Mouse (Mus musculus) frontal cortex, postnatal 36 days (tissue): ENCODE measurements around the gene Aff2.

ENCODE experiments used
- DNase-seq, 2 experiments: peaks; one replicate each; pipeline ENCODE4 v3.0.0; 2022; ENCODE audit warnings: low spot score in 2 of 2

The Aff2 gene

DNA sequence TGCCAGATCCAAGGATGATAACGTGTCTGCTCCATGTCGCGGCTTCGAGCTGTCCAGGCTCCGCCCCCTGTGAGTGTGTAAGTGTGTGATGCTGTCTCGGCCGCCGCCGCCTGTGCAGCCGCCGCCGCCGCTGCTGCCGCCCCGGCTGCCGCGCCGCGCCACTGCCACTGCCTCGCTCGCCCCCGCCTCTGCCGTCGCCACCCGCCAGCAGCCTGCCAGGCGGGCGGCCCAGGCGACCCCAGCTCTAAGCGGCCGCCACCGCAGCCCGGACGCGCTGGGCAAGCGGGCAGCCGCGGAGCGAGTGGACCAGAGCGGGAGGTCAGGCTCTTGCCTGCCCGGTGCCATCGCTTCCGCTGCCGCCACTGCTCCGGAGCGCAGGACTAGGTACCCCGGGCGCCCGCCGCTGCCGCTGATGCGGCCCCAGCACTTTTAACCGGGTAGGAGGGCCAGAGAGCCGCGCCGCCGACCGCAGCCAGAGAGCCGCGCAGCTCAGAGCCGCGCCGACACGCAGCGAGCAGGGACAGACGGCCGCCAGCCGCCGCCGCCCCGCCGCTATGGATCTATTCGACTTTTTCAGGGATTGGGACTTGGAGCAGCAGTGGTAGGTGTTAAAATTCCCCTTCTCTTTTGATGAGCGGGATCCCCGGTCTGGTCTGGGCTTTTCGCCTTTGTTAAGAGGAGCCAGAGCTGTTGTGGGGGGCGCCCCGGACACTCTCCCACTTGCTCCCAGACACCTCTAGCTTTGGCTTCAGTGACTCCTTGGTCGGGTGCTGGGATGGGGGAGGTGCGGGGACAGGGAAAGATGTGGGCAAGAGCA, at the start of gene Aff2:
TSS of gene Aff2 (plus strand) at position 57 of the 817 bp plus-strand sequence.
- DNase-seq = peak; percentile 44 to 49

DNA sequence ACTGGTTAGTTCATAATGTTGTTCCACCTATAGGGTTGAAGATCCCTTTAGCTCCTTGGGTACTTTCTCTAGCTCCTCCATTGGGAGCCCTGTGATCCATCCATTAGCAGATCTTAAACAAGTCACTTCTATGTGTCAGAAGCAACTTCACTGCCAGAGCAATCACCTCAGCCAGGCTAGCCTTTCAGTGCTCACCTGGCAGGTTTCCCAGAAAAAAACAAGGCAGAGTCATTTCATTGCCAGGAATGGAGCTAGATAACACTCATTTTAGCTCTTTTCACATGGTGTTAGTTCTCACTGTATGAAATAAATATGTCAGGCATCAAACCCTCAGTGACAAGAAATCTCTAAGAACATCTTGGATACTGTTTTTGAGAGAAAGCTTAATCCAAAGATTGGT, 22.8 kb upstream of the Aff2 start:
- no peak for DNase-seq

DNA sequence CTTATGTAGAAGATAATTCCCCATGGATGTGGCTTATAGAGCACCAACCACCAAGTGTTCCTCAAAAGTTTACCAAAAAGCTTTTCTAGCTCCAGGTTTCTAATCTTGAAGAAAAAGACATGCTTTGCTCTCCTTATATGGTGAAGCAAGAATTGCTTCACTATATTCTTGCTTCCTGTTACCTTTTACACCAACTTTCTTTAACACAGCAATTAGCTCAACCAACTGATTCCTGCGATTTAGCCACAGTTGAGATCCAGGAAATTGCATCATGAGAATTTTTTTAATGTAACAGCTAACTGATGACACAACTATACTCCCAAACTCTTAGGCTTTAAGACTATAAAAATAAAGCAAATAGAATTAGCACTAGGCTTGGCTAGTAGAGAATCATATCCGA, 4.5 kb upstream of the Aff2 start:
- DNase-seq = no peak

DNA sequence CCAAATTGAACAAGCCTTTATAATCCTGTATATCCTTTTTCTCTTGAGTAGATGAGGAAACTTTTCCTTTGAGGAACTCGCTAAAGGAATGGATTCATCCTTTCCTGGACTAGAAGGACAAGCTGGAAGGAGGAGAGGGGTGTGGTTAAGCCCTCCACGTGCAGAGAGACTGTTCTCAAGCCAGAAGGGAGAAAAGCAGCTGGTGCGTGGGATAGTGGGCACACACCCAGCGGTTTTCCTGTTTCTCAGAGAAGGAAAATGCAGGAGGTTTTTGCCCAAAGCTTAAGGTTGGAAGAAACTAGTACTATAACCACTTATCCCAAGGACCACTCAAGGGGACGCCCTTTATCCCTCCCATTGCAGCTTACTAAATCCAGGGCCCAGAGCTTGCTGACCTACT, 734 bp upstream of the Aff2 start:
- peak; percentile 70 to 82 for DNase-seq

DNA sequence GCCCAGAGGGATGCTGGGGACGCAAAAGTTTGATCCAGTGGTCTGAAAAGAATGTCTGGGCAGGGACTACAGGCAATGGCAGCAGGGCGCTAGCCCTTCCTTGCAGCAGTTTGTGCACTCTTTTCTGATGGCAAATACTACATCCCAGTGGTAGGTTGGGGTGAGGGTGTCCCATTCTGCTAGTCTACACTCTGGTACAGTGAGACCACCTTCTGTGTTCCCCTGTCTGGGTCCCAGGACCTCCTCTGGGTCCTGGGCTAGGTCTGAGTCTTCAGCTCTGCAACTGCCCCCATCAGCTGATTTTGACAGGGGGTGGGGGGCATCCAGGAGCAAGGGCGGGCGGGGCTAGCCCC, 233 bp upstream of the Aff2 start:
- DNase-seq = peak in 1 of 2 experiments; percentile 14

DNA sequence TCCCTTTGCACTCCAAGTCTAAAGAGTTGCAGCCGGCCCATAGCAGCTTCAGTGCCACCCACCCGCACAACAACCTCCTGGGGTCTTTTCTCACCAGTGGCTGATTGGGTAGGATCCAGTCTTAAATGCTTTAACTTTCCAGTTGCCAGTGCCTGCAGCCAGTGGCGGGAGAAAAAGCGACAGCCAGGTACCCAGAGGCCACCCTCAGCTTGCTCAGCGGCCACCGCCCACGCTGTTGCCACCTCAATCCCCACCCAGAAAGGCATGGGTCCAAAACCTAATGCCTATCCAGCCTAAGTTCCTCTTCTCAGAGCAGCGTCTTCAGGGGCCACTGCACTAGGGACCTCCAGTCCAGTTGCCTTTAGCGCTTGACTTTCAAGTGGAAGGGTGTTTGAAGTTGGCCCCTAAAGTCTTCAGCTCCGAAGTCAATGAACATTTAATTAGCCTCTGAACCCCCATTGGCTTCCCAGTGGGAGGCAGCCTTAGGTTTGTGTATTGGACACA, 1.0 kb downstream of the Aff2 start:
- no peak for DNase-seq

DNA sequence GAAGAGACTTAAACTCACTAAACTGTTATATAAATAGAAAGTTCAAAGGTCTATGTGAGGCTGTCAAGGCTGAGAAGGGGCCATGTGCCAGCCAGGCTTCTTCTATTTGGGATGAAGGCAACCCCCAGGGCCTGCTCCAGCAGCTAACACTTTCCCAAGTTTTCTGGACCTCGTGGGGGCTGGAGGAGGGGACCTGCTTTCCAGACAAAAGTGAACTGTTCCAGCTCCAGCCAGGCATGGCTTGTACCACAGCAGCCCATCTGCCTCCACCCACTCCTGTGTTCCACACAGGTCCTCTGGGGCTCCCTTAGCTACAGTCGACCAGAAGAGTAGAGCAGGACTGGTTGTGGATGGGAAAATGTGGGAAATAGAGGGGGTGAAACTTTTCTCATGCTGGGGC, 4.1 kb downstream of the Aff2 start:
- no peak for DNase-seq

DNA sequence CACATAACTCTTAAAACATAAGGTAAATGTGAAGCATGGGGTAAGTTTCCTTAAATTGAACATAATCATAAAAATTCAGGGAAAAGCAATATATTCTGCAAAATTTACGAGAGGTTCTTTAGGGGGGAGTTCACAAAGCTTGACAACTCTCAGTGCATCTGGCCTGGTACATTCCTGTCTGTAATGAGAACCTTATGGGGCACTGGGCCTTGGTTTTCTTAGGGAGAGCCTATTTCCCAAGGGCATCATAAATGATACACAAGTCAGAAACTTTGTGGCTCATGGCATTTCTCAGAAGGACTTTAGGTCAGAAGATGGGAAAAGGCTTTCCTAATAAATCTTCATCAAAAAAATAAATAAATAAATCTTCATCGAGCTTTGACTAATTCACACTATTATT, 13.2 kb downstream of the Aff2 start:
- no peak for DNase-seq

DNA sequence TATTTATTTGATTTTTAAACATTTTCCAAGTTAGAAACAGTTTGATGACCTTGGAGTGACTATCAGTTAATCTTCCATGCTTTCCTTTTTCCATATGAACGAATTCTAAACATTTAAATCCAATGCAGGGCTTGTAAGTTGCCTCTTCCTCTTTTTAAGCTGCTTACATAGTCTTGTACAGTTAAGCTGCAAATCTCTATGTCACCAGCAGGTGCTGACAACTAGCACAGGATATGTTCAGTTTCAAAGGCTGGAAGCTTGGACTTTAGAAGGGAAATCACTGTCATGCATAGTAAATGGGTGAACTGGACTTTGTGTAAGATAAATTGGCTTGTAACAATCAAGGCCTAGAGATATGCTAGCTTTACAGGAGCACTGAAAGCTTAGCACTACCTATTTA, 29.6 kb downstream of the Aff2 start:
- no peak for DNase-seq

DNA sequence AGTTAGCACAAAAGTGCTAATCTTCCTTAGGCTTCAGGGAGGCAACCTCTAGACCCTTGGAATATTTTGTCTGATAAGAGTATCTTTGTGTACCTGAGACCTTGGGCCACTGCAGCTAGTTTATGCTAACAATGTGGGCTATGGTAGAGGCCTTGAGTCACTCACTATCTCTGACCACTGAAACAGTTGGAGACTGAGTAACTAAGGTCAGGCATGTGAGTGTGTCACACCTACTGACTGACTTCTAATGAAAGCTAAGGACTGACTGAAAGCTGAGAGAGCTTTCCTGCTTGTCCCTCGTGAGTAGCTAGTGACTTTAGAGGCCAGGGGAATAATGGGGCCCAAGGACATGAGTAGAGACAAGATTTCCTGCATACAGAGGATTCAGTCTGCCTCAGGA, 54.9 kb downstream of the Aff2 start:
- DNase-seq = no peak

DNA sequence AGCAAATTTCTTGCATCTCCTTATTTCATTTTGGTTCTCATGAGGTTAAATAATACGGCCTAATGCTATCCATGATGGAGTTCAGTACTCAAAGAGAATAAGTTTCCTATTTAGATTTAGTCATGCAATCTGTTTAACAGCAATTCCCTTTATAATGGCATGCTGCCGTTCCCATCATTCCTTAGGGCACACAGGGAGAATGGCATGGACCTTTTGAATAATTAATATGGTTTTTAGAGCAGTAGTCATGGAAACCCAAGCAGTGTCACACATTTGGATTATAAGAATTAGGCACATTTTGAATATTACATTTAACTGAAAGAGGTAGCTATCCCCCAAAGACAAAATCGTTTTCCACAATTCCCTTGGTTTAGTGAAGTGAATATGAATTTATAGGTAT, 78.3 kb downstream of the Aff2 start:
- DNase-seq = no peak

DNA sequence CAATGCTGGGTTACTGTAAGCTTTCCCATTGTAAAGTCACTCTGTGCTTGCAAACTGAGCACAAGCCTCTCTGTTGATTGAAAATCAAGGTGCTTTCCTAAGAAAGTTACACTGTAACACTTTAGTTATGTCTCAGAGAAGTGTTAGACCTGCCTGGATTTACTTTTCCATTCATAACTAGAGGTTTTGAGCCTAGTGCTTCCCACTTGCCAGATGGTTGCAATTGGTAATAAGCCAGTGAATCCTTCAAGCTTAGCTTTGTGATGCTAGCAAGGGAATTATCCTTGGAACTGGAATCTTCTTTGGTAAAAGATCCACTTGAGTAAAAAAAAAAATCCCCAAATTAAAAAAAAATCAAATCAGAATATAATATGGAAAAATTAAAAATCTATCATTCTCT, 81.8 kb downstream of the Aff2 start:
- DNase-seq = peak in 1 of 2 experiments; percentile 41

DNA sequence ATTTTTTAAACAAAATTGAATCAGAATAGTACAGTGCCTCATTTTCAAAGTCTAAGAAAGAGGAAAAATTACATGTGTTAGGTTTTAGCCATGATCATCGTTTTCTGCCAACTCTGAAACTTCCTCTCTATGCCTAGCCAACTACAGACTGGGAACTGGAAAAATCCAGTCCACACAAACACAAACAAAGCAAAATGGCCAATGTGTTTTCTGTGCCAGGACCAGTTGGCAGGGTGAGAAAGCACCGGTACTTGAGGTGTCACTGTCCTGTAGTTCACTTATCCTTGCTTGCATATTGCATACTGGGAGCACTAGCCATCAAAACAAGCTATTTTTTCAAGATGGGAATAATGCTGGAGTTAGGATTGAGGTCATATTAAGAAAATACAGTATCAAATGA, 100.8 kb downstream of the Aff2 start:
- DNase-seq = no peak

DNA sequence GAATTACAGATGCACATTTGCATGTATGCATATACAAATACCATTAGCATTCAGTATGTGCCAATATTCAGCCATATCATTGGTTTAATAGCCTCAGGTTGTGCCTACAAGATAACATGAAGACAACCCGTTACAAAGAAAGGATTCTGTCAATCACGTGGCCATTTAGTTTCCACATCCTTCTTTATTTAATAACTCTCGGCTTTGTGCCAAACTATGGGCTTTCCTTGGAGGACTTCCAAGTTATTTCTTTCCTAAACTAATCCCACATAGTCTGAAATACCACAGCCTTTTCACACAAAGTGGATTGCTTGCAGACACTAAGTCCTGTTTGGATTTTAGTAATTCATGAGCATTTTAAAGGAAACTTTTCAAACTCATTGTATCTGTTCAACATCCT, 142.0 kb downstream of the Aff2 start:
- no peak for DNase-seq

DNA sequence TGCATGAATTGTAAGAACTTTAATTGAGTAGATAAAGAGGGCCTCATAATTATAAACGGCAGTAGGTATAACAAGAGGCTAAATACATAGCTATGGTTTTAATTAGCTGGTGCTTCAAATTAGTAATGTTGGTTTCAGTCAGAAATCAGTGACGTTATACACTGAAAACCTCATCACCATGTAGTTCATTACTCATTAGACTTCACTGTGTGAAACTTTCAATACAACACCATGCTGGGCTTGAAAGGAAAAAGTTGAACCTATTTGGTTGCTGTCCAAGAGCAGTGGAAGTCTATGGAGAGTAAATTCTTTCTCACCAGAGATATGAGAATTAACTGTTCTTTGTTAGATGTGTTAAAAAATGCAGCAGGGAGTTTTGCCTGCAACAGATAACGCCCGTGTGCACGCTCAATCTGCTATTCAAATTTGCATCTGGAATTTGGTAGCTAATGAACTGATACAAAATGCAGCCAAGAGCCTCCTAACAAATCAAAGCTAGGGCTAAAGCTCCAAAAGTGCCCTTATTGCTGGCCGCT, 158.0 kb downstream of the Aff2 start:
- no peak for DNase-seq

DNA sequence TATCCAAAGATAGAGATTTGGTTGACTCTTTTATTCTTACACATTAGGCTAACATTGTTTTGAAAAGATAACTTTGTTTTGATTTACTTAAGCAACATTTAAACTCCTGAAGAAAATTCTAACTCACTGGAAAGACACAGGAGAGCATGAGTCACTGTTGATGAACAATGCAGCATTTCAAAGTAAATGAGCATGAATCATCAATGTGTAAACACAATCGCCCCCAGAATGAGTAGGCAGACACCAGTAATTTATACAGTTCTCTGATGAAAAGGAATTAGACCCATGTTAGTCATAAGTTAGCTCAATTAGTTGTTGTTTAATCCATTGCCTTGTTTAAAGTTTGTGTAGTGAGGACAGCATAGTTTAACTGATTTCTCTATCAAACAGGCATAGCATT, 180.7 kb downstream of the Aff2 start:
- DNase-seq = no peak

DNA sequence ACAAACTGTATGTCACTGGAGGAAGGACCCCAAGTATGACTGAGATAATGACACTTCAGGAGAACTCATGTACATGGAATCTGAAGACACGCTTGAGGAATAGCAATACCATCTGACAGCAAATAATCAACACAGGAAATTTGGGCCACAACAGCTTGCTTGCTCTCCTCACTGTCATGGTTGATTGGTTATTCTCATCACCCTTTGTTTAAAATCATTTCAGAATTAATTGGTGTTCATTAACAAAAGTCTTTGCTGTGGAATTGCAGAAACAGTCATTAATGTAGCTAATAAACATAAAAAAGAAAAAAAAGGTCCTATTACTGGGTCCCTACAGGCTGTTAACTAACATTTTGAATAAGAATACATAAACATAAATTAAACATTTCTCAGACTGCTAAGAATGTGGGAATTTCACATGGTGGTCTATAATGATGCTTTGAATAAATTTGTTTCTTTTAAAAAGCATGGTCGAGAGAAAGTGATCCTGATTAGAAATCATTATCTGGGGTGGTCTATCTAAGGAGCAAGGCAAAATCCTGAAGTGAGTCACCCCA, 219.9 kb downstream of the Aff2 start:
- no peak for DNase-seq

DNA sequence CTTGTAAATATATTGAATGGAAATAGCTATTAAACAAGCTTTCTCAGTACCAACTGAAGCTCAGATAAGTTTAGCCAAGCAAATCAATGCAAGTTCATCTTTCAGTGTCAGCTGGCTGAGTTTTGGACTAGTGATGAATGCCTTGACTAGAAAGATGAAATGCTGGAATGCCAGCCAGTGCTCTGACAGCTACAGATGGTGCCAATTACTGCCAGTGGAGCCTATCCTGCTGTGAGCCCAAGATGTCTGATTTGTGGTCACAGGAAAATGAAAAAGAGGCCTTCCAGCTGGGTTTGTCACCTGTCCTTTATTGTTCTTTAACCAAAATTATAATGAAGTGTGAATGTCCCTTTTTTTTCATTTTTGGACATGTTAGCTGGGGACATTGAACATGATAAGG, 248.7 kb downstream of the Aff2 start:
- DNase-seq = no peak

DNA sequence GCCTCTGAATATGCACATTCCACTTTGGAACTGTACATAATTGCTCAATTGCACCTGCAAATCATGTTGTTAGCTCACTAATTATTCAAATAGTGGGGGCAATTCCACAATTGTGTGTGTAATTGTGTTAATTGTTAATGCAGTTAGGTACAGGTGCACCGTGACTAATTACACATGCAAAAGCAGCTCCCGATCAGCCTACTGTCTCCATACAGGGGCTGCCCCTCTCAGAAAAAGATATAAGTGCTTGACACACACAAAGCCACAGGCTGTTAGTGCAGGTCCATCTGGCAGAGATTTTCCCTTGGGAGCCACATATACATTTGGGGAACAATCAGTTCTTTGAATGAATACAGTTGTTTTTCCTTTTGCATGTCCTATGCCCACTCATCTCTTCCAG, 302.9 kb downstream of the Aff2 start:
- DNase-seq = no peak

DNA sequence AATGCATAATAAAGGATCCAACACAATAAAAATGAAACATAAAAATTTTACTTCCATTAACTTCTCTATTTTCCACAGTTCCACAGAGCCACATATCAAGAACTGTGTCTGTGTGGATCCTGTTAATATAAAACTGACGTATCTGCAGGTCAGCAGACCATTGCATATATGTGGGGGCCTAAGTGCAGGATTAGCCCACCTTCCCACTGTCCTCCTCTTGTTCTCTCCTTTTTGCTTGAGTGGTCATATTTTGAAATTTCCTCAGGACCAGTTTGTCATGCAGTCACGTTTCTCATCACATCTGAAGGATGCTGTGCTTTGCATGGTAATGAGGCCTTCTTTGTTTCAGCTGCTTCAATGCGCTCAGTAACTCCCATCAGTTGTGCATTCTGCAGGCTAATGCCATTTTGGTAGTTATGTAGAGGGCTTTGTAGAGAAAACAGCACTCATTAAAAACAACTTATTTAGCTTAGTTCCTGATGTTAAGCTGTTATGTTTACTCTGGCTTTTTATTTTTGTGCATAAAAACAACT, 306.1 kb downstream of the Aff2 start:
- DNase-seq = no peak

DNA sequence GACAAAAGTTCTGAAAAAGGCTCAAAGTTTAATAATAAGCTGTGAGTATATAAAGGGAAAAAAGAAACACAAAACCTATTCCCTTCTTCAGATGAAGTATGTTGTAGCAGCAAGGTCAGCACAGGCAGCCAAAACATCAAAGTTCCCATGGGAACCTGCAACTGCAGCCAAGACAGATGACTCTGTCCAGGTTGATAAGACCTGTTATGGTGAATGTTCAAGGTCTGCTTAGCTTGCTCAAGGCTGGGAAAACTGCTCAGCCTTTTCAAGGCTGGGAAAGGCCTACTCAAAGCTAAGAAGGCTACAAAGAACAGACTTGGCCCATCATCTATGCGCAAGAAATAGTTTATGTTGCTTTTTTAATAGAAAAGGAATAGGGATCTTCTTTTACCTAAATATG, 315.6 kb downstream of the Aff2 start:
- DNase-seq = no peak

DNA sequence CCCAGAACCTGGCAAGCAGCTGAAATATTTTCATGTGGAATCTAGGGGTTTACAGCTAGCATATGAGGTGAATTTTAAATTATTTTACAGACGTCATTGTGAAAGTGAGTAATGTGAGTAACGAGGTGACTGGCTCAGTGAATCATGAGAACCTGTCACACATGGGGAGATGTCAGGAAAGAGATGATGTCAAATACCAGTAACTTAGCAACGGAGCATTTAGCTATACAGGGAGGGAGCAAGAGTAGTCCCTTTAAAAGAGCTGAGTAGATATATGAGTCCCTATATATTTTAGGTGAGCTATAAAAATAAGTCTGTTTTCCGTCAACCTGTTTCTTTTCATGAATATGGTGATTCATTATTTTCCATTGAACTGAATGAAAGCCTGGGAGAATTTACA, 338.7 kb downstream of the Aff2 start:
- no peak for DNase-seq

DNA sequence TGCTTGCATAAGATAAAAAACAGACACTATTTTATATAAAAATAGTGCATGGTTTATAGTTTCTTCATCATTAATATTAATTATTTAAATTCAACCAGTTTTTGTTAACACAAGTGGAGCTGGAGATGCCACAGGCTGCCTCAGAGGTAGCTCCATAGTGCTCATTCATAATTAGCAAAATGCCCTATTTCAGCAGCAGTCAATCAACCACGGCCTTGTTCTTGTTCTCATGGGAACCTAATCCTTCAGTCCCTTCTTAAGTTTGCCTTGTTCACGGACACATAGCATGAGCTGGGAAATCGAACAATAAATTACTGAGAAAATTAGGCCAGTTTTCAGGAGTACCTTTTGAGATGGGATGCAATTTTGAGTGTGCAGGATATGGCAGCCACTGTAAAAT, 378.9 kb downstream of the Aff2 start:
- DNase-seq = no peak
